Mouse (Mus musculus): Measurements from ENCODE around the gene Ccl5.

GRCm38 (mm10) chr11:83509521-83509920 is 20.8 kb downstream of the Ccl5 start:
- TF ChIP-seq CTCF (IDR thresholded peaks at IDR 0.05; ENCODE audit: borderline replicate concordance, insufficient read depth, low read depth, low read length) (no peak), POLR2A (IDR thresholded peaks at IDR 0.05; ENCODE audit: borderline replicate concordance, insufficient read depth, low read length) (no peak)

Measured in cerebellum, adult 2 months (tissue).